ENCODE assay signal across 7 mouse cellular contexts in genomic region chr8:56551361-56551852, GRCm38 (mm10). TPM values are rescaled to one million over a fixed set of nuclear protein-coding genes. Genes with fewer than 3 reads are reported as not detected.
DNase-seq lines count a peak whose midpoint lies in the region; ATAC-seq lines count a peak whose summit lies in the region.

No protein-coding gene starts in this region.

- DNase-seq in adrenal gland, adult 18-20 months (ENCODE audit: low spot score in 2 of 2): peak; percentile 70 to 72
- peak; percentile 96 for DNase-seq in embryo, embryonic 10.5 days (ENCODE audit: low spot score)
- DNase-seq in gastrocnemius, postnatal 14 days: peak; percentile 81
- DNase-seq in left cerebral cortex, postnatal 10 days (ENCODE audit: extremely low spot score in 1 of 2, low spot score in 2 of 2): peak; percentile 85 to 93
- DNase-seq in right cerebral cortex, postnatal 4 days: peak; percentile 70

- peak; percentile 96 for ATAC-seq in inflammation-experienced regulatory T-cells, adult 6 months
- ATAC-seq in megakaryocyte-erythroid progenitor cell, adult 5-6 weeks (replicated peaks; ENCODE audit: low FRiP score, low TSS enrichment, poor library complexity, severe bottlenecking): peak; percentile 97

- intact Hi-C loops in gastrocnemius, postnatal 14 days (cut with DNase I; ENCODE audit: low total_unique reads): no loop called here
- intact Hi-C loops in left cerebral cortex, postnatal 10 days (cut with DNase I): loop anchor here (5.0 kb wide), 1 partner anchor 66 kb away; no protein-coding TSS in a partner anchor

RNA-seq across cellular contexts. Expression of gene Fbxo8, which starts 0.5 kb away (rescaled TPM):
- 10 to 100 TPM; 46.7 to 47.0 TPM for total RNA-seq in adrenal gland, adult 18-20 months (2021)
- 10 to 100 TPM; 17.6 to 18.7 TPM for total RNA-seq in gastrocnemius, postnatal 14 days (2021)
- polyA plus RNA-seq in inflammation-experienced regulatory T-cells, adult 6 months (2017; shearing (Covaris generic)): 10 to 100 TPM; 49.5 to 71.0 (median 63.1) TPM
- 10 to 100 TPM; 31.2 to 33.9 TPM for total RNA-seq in left cerebral cortex, postnatal 10 days (2021)
- total RNA-seq in megakaryocyte-erythroid progenitor cell, adult 5-6 weeks (2014; fragmentation: Nextera tagmentation): 19.4 and 29.7 TPM in 2 replicates
- 17.2 and 18.6 TPM in 2 replicates for total RNA-seq in megakaryocyte-erythroid progenitor cell, adult 5-6 weeks (2017)

RNA-seq across cellular contexts. Expression of gene Cep44, which starts 0.6 kb away (rescaled TPM):
- total RNA-seq in adrenal gland, adult 18-20 months (2021): 10 to 100 TPM; 13.4 to 22.6 TPM
- total RNA-seq in gastrocnemius, postnatal 14 days (2021): 1 to 10 TPM; 7.7 to 9.3 TPM
- polyA plus RNA-seq in inflammation-experienced regulatory T-cells, adult 6 months (2017; shearing (Covaris generic)): 10 to 100 TPM; 15.0 to 33.4 (median 24.6) TPM
- total RNA-seq in left cerebral cortex, postnatal 10 days (2021): 10 to 100 TPM; 22.6 to 24.8 TPM
- 46.0 and 46.3 TPM in 2 replicates for total RNA-seq in megakaryocyte-erythroid progenitor cell, adult 5-6 weeks (2014; fragmentation: Nextera tagmentation)
- 37.9 and 57.7 TPM in 2 replicates for total RNA-seq in megakaryocyte-erythroid progenitor cell, adult 5-6 weeks (2017)

Comparison
In these comparisons a context has a peak if more than half of its experiments do, and no peak if none do; other contexts are left out.
1. Peak in every context shown above with its lines: DNase-seq and ATAC-seq.